Mouse (Mus musculus): Measurements from ENCODE around the gene Rnf169. TPM values are rescaled to one million over a fixed set of nuclear protein-coding genes. Genes with fewer than 3 reads are reported as not detected.

Rnf169 gene
- 23.6 and 24.9 TPM in 2 replicates for total RNA-seq (2014; rRNA removed)
- polyA plus RNA-seq (2015; fragmentation: Nextera tagmentation; extraction: Ambion mirVana): 2.6 and 4.3 TPM in 2 replicates

DNA sequence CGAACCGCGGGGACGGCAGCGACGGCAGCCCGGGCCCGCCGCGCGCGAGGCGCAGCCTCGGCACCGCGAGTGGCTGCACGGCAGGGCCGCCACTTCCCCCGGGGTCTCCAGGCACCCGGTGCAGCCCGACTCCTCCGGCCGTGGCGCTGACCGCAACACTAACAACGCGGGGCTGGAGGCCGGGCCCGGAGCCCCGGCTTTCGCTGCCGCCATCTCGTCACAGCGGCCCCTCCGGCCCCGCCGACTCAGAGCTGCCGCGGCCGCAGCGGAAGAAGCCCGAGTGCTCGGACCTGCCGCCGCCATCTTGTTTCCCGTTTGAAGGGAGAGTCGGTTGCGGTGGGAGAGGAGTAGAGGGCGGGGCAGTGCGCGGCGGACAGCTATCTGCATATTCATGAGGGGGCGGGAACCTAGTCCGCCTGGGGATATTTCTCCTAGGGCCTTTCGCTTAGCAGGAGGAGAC, at the start of gene Rnf169:
Gene Rnf169 (minus strand): TSS at position 317 of the 460 bp plus-strand sequence.
- ATAC-seq: peak; percentile 97
- WGBS: under 1% methylated on average over 51 of the region's 55 CpGs
- 0 out of 2 replicates have a peak, but pooled peaks cover 6% of the 10 kb centered on the region for H3K4me1 ChIP-seq (ENCODE audit: insufficient read depth)
- peak within 1 kb of the TSS; percentile 82 for H3K4me2 ChIP-seq (ENCODE audit: low read depth)
- peak; percentile 92 for DNase-seq
- H3K9ac ChIP-seq: peak within 1 kb of the TSS; percentile 96
- no peaks in the 10 kb centered on the region for H3K27me3 ChIP-seq (ENCODE audit: insufficient read depth, low read length)
- peak within 1 kb of the TSS; percentile 93 for H3K4me3 ChIP-seq (ENCODE audit: low read depth, low read length)
- TF ChIP-seq CTCF (IDR thresholded peaks at IDR 0.05; ENCODE audit: low read depth): peak; percentile 34; the same call in 1 of the 2 replicates
- H3K9me3 ChIP-seq (ENCODE audit: low read length): no peaks in the 10 kb centered on the region
- peak within 1 kb of the TSS; percentile 94 for H3K27ac ChIP-seq (ENCODE audit: low read depth, low read length)
- H3K36me3 ChIP-seq (ENCODE audit: insufficient read depth): no peaks in the 10 kb centered on the region

DNA sequence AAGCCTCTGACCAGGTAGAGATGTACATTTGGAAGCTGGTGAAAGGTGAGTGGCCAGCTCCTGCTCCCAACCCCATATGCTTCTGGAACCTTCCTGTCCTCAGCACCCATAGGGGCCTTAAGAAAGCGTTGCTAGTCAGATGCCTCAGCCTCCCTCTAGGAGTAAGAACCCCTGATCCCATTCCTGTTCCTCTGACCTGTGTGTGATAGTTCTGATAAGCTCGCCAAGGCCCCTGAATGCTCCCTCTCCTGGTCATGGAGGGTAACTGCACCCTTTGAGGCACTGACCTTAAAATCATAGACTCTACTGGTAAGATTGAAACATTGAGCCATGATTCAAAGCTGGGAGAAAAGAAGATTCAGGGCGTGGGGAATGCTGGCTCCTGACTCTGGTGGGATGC, 49.1 kb upstream of the Rnf169 start:
- ATAC-seq: no peak
- Histone ChIP-seq H3K4me2 (ENCODE audit: low read depth) (no peak overlapping the region), H3K9me3 (ENCODE audit: low read length) (no peaks in the 10 kb centered on the region), H3K27ac (ENCODE audit: low read depth, low read length) (no peak overlapping the region), H3K9ac (no peak overlapping the region), H3K27me3 (ENCODE audit: insufficient read depth, low read length) (no peaks in the 10 kb centered on the region), H3K36me3 (ENCODE audit: insufficient read depth) (no peaks in the 10 kb centered on the region), H3K4me1 (ENCODE audit: insufficient read depth) (no peaks in the 10 kb centered on the region), H3K4me3 (ENCODE audit: low read depth, low read length) (no peak overlapping the region)
- peak; percentile 24 for DNase-seq
- WGBS: 38% methylated on average over 3 of the region's 3 CpGs
- TF ChIP-seq CTCF (IDR thresholded peaks at IDR 0.05; ENCODE audit: low read depth): peak; percentile 79

- no peaks in the 10 kb centered on the region for H3K4me1 ChIP-seq (ENCODE audit: insufficient read depth)
- 71% methylated on average over 5 of the region's 5 CpGs for WGBS
Measured at GRCm38 (mm10) chr7:100027353-100027752, 47.1 kb upstream of the Rnf169 start.

DNA sequence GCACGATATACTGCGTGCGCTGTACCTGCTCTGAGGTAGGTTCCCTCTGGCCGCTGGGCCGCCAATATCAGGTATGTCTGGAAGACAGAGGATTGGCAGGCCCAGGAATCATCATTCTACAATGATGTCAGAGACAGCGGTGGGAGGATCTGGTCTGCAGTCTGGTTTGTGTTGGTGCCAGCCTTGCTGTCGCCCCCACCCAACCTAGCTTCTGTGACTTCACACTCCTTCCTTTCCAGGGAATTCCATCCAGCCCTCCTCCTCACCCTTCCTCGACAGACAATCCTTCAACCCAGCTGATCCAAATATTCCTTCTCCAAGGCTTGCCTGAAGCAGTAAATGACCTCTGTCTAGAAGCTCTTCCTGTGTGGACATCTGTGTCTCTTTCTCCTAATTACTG, 36.8 kb upstream of the Rnf169 start:
- Histone ChIP-seq H3K4me3 (ENCODE audit: low read depth, low read length) (no peak overlapping the region), H3K4me2 (ENCODE audit: low read depth) (no peak overlapping the region), H3K36me3 (ENCODE audit: insufficient read depth) (no peaks in the 10 kb centered on the region), H3K27me3 (ENCODE audit: insufficient read depth, low read length) (no peaks in the 10 kb centered on the region), H3K9me3 (ENCODE audit: low read length) (no peaks in the 10 kb centered on the region), H3K9ac (no peak overlapping the region), H3K27ac (ENCODE audit: low read depth, low read length) (no peak overlapping the region), H3K4me1 (ENCODE audit: insufficient read depth) (no peaks in the 10 kb centered on the region)
- no peak for DNase-seq
- 89% methylated on average over 8 of the region's 8 CpGs for WGBS
- ATAC-seq: no peak
- TF ChIP-seq CTCF (IDR thresholded peaks at IDR 0.05; ENCODE audit: low read depth): no peak

More at GRCm38 (mm10) chr7:100027353-100027752, 47.1 kb upstream of the Rnf169 start:
- Histone ChIP-seq H3K27ac (ENCODE audit: low read depth, low read length) (no peak overlapping the region), H3K9me3 (ENCODE audit: low read length) (no peaks in the 10 kb centered on the region), H3K4me3 (ENCODE audit: low read depth, low read length) (no peak overlapping the region), H3K27me3 (ENCODE audit: insufficient read depth, low read length) (no peaks in the 10 kb centered on the region), H3K9ac (no peak overlapping the region), H3K36me3 (ENCODE audit: insufficient read depth) (no peaks in the 10 kb centered on the region), H3K4me2 (ENCODE audit: low read depth) (no peak overlapping the region)
- no peak for ATAC-seq
- no peak for DNase-seq
- TF ChIP-seq CTCF (IDR thresholded peaks at IDR 0.05; ENCODE audit: low read depth): no peak

GRCm38 (mm10) chr7:100014123-100014600, 33.9 kb upstream of the Rnf169 start:
- Histone ChIP-seq H3K4me3 (ENCODE audit: low read depth, low read length) (no peak overlapping the region), H3K36me3 (ENCODE audit: insufficient read depth) (no peaks in the 10 kb centered on the region), H3K27me3 (ENCODE audit: insufficient read depth, low read length) (0 out of 2 replicates have a peak, but pooled peaks cover 4% of the 10 kb centered on the region), H3K27ac (ENCODE audit: low read depth, low read length) (no peak overlapping the region), H3K4me2 (ENCODE audit: low read depth) (no peak overlapping the region), H3K4me1 (ENCODE audit: insufficient read depth) (no peaks in the 10 kb centered on the region), H3K9me3 (ENCODE audit: low read length) (no peaks in the 10 kb centered on the region), H3K9ac (no peak overlapping the region)
- ATAC-seq (no peak), DNase-seq (no peak)
- TF ChIP-seq CTCF (IDR thresholded peaks at IDR 0.05; ENCODE audit: low read depth): no peak
- WGBS: 60% methylated on average over 8 of the region's 8 CpGs

DNA sequence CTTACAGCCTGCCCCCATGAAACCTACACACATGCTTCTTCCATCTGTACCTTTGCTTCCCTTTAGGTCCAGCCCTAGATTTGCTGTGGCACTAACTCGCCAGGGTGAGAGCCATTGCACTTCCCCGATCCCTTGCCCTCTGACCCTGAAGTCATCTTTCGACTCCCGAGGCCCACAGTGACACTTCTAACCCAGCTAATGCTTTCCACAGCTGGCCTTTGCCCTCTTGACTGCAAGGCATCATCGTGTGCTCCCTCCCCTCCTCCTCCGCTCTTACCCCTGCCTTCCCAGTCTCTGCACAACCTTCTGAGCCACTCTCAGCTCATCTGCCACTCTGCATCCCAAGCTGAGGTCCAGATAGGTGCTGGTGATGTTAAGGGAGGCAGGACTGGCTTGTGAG, 32.3 kb upstream of the Rnf169 start:
- H3K9ac ChIP-seq: no peak overlapping the region
- no peaks in the 10 kb centered on the region for H3K9me3 ChIP-seq (ENCODE audit: low read length)
- H3K4me3 ChIP-seq (ENCODE audit: low read depth, low read length): no peak overlapping the region
- WGBS: 74% methylated on average over 6 of the region's 6 CpGs
- DNase-seq (no peak), ATAC-seq (no peak)
- H3K4me2 ChIP-seq (ENCODE audit: low read depth): no peak overlapping the region
- H3K27ac ChIP-seq (ENCODE audit: low read depth, low read length): no peak overlapping the region
- H3K4me1 ChIP-seq (ENCODE audit: insufficient read depth): no peaks in the 10 kb centered on the region
- peaks cover 15% of the 10 kb centered on the region for H3K27me3 ChIP-seq (ENCODE audit: insufficient read depth, low read length)
- TF ChIP-seq CTCF (IDR thresholded peaks at IDR 0.05; ENCODE audit: low read depth): no peak
- no peaks in the 10 kb centered on the region for H3K36me3 ChIP-seq (ENCODE audit: insufficient read depth)

DNA sequence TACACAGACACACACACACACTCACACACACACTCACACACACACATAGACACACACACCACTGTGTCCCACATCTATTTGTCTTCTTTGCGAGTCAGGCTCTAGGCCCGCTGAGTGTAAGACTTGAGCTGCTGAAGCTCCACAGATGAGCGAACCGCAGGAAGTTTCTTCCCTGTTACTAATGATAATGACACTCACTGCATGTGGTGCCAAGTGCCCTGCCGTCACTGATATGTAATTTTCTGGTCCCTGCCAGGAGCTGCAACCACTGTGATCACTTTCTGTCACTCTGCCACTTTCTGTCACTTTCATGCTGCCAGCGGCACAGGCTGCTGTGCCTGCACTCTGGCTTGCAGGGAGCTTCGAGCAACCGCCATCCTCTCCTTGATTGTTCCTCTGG, 31.8 kb upstream of the Rnf169 start:
- Histone ChIP-seq H3K4me1 (ENCODE audit: insufficient read depth) (no peaks in the 10 kb centered on the region), H3K9me3 (ENCODE audit: low read length) (no peaks in the 10 kb centered on the region), H3K27ac (ENCODE audit: low read depth, low read length) (no peak overlapping the region), H3K9ac (no peak overlapping the region), H3K36me3 (ENCODE audit: insufficient read depth) (no peaks in the 10 kb centered on the region), H3K4me3 (ENCODE audit: low read depth, low read length) (no peak overlapping the region), H3K4me2 (ENCODE audit: low read depth) (no peak overlapping the region), H3K27me3 (ENCODE audit: insufficient read depth, low read length) (peaks cover 20% of the 10 kb centered on the region)
- ATAC-seq: peak; percentile 70
- 51% methylated on average over 8 of the region's 8 CpGs for WGBS
- TF ChIP-seq CTCF (IDR thresholded peaks at IDR 0.05; ENCODE audit: low read depth): no peak
- DNase-seq: peak; percentile 41

Measured in forebrain, postnatal 0 days (tissue).